Mouse (Mus musculus): Measurements from ENCODE around the gene Txndc2.

GRCm38 (mm10) chr17:65608743-65609142 lies 33.2 kb downstream of the Txndc2 start:
- no peak for TF ChIP-seq CTCF (IDR thresholded peaks at IDR 0.05; ENCODE audit: low read depth, low read length)
- TF ChIP-seq POLR2A (IDR thresholded peaks at IDR 0.05; ENCODE audit: insufficient read depth, low read length): no peak

All from ES-Bruce4 (cell line).